Mouse (Mus musculus) Muller cell, postnatal 12 days (primary cell): ENCODE results near the gene Cenpl.
A peak's percentile ranks its signal among the peaks of the same experiment; 100 is the strongest.
"Not testable (repeated sequence)": the region's sequence is repeated elsewhere in the genome, so short reads cannot be mapped to it uniquely, and the experiment has no call there.

Source experiments
- DNase-seq: peaks from one replicate; pipeline ENCODE4 v3.0.0-alpha.2; 2015; ENCODE audit errors: inconsistent ontology term

Gene Cenpl

GRCm38 (mm10) chr1:161070352-161071271 lies at the start of gene Cenpl, which contains the start of gene Dars2:
Cenpl (plus strand) TSS chr1:161070713.
Dars2 (minus strand) TSS chr1:161070658.
- peak; percentile 95 for DNase-seq

- no peak for DNase-seq
Observed at GRCm38 (mm10) chr1:161025410-161026210, 44.9 kb upstream of the Cenpl start.

- no peak for DNase-seq
Observed at GRCm38 (mm10) chr1:161027196-161027595, 43.3 kb upstream of the Cenpl start.

- DNase-seq: not testable (repeated sequence)
Observed at GRCm38 (mm10) chr1:161028427-161028826, 42.1 kb upstream of the Cenpl start.

- DNase-seq: no peak
Observed at GRCm38 (mm10) chr1:161030058-161030457, 40.5 kb upstream of the Cenpl start.

- DNase-seq: no peak
Observed at GRCm38 (mm10) chr1:161031881-161032280, 38.6 kb upstream of the Cenpl start.

- no peak for DNase-seq
Observed at GRCm38 (mm10) chr1:161032345-161032744, 38.2 kb upstream of the Cenpl start.

GRCm38 (mm10) chr1:161033856-161034434 lies 36.6 kb upstream of the Cenpl start:
- DNase-seq: no peak

- peak; percentile 100 for DNase-seq
Observed at GRCm38 (mm10) chr1:161034435-161035280, 35.9 kb upstream of the Cenpl start, which contains the start of gene Zbtb37. Zbtb37 (minus strand) TSS chr1:161034849.

GRCm38 (mm10) chr1:161035281-161035785 lies 35.2 kb upstream of the Cenpl start:
- no peak for DNase-seq

GRCm38 (mm10) chr1:161035786-161036404 lies 34.6 kb upstream of the Cenpl start:
- peak; percentile 23 for DNase-seq

GRCm38 (mm10) chr1:161036411-161036841 lies 34.1 kb upstream of the Cenpl start:
- DNase-seq: no peak

- DNase-seq: no peak
Observed at GRCm38 (mm10) chr1:161037026-161037425, 33.5 kb upstream of the Cenpl start.

GRCm38 (mm10) chr1:161037599-161037998 lies 32.9 kb upstream of the Cenpl start:
- no peak for DNase-seq

- DNase-seq: no peak
Observed at GRCm38 (mm10) chr1:161038004-161038403, 32.5 kb upstream of the Cenpl start.

- DNase-seq: no peak
Observed at GRCm38 (mm10) chr1:161038968-161039721, 31.4 kb upstream of the Cenpl start.

GRCm38 (mm10) chr1:161039741-161040425 lies 30.6 kb upstream of the Cenpl start:
- peak; percentile 69 for DNase-seq

GRCm38 (mm10) chr1:161040426-161040770 lies 30.1 kb upstream of the Cenpl start:
- no peak for DNase-seq

GRCm38 (mm10) chr1:161040855-161041254 lies 29.7 kb upstream of the Cenpl start:
- DNase-seq: no peak
